Mouse (Mus musculus) liver, adult 2 months (tissue): Measurements from ENCODE around the gene Lrba. TPM values are rescaled to one million over a fixed set of nuclear protein-coding genes. Genes with fewer than 3 reads are reported as not detected.
A peak's percentile ranks its signal among the peaks of the same experiment; 100 is the strongest.

Experiments
- DNase-seq: peaks from one replicate; pipeline ENCODE4 v3.0.0-alpha.2; 2011; ENCODE audit warnings: low read depth, low spot score; ENCODE audit errors: extremely low read depth
- H3K27ac ChIP-seq: fragments of 200-500 bp; replicated peaks from 2 replicates; pipeline ENCODE4 v1.5.1; 2012; ENCODE audit warnings: low read depth, mild to moderate bottlenecking, control low read depth, inconsistent platforms, low read length; ENCODE audit not compliant: insufficient read depth
- H3K27me3 ChIP-seq: fragments of 200-500 bp; 2 replicates; pipeline ENCODE4 v1.6.1; 2012; ENCODE audit warnings: mild to moderate bottlenecking, moderate library complexity, low read length, inconsistent platforms; ENCODE audit not compliant: control insufficient read depth, insufficient read depth
- H3K36me3 ChIP-seq: fragments of 200-500 bp; 2 replicates; pipeline ENCODE4 v1.6.1; 2012; ENCODE audit warnings: low read length, inconsistent platforms; ENCODE audit not compliant: control insufficient read depth, insufficient read depth
- H3K4me1 ChIP-seq: fragments of 200-500 bp; 2 replicates; pipeline ENCODE4 v1.6.1; 2011; ENCODE audit warnings: low read length; ENCODE audit not compliant: control insufficient read depth, insufficient read depth
- H3K4me3 ChIP-seq: fragments of 200-500 bp; 2 replicates; pipeline ENCODE4 v1.5.1; 2011; ENCODE audit warnings: low read depth, mild to moderate bottlenecking, control low read depth, low read length, moderate library complexity; ENCODE audit not compliant: insufficient read depth
- H3K79me2 ChIP-seq: fragments of 200-500 bp; 2 replicates; pipeline ENCODE4 v1.6.1; 2012; ENCODE audit warnings: inconsistent platforms, mild to moderate bottlenecking, low read length, moderate library complexity; ENCODE audit not compliant: control insufficient read depth, insufficient read depth
- H3K9ac ChIP-seq: fragments of 200-500 bp; 2 replicates; pipeline ENCODE4 v1.6.1; 2012; ENCODE audit warnings: low read depth, mild to moderate bottlenecking, control low read depth, inconsistent platforms, low read length
- CTCF ChIP-seq: fragments of 200-500 bp; IDR thresholded peaks from 2 replicates; pipeline ENCODE4 v1.5.1; 2011; ENCODE audit warnings: low read depth, low read length, control low read depth
- POLR2A ChIP-seq: fragments of 200-500 bp; IDR thresholded peaks from 2 replicates; pipeline ENCODE4 v1.6.1; 2011; ENCODE audit warnings: low read length, control low read depth; ENCODE audit not compliant: insufficient read depth; ENCODE audit errors: extremely low read depth
- WGBS: fragments of 180-500 bp; shearing (Covaris S2); methylation state at CpG from one replicate; pipeline ENCODE4 v1.1.7; 2018; 5-methylcytosine and 5-hydroxymethylcytosine counted together
- polyA plus RNA-seq: library from polyadenylated mRNA; depleted of rRNA; stranded (reverse); fragments of >200 nt; gene quantifications from 2 replicates; pipeline ENCODE4 v1.2.3, GENCODE M21; 2012
- total RNA-seq: library from RNA; depleted of rRNA; stranded (reverse); fragments of >200 nt; gene quantifications from 2 replicates; pipeline ENCODE4 v1.2.3, GENCODE M21; 2014

Gene Lrba
- total and polyA plus RNA-seq, 2 experiments: 8.4 to 26.1 TPM

DNA sequence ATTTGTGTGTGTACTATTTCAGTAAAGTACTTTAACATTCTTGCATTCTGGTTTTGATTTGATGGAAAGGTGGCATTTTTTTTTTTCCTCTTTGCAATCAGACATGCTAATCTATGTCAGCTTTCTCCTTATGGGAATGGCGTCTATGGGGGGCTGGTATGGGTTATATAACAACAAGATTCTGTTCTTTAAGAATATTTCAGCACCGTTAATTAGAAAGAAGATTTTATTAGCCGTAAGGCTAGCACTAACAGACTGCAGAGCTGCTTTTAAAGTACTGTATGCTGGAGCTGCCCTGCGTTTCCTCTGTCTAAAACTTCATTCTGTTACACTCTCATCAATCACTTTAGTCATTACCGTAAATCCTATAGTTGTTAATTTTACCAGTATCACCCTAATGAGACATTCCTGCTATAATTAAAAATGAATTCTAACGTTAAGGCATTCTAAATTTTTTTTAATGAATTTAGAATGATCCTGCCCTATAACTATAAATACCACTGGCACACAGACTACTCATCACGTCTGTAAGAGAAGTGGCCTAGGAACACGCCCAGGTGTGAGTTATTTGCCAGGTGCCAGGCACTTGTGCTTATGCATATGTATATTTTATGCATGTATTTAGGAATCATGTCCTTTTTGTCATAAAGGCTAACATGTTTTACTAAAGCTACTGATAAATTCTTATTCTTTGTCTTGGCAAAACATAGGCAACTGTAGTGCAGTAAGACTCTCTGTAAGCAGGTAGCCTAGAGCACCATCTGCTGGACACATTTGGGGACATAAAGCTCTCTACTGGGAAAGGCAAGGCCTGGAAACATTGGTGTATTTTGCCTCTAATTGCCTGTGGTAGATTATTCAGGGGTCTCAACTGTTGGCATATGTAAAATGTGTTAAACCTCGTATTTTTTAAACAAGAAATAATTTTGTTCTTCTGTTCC, 536.9 kb downstream of the Lrba start:
- H3K79me2 ChIP-seq: no peaks in the 10 kb centered on the region
- TF ChIP-seq CTCF (peak; percentile 36), POLR2A (no peak)
- no peaks in the 10 kb centered on the region for H3K4me1 ChIP-seq
- DNase-seq: peak; percentile 27
- no peak overlapping the region for H3K27ac ChIP-seq
- H3K9ac ChIP-seq: no peak overlapping the region
- no peaks in the 10 kb centered on the region for H3K27me3 ChIP-seq
- H3K4me3 ChIP-seq: no peak overlapping the region
- WGBS: 82% methylated on average over 9 of the region's 9 CpGs
- no peaks in the 10 kb centered on the region; the same call in 1 of the 2 replicates for H3K36me3 ChIP-seq

DNA sequence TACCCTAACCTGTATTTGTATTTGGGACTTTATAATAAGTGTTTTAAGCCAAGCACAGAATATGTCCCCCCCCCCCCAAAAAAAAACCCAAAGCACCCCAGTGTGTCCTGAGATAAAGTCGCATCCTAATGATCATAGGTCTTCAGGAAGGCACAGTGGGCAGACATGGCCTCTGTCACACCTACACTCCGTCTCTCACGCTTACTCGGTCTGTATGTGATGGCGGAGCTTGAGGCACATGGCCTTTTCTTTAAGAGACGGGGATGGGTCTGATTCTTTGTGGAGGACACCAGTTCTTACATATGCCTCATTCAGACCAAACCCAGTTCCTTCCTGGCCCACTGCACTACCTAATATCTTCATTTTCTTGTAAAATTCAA, 537.5 kb downstream of the Lrba start:
- Histone ChIP-seq H3K4me3 (no peak overlapping the region), H3K79me2 (no peaks in the 10 kb centered on the region), H3K9ac (no peak overlapping the region), H3K4me1 (no peaks in the 10 kb centered on the region), H3K27me3 (no peaks in the 10 kb centered on the region), H3K36me3 (no peaks in the 10 kb centered on the region), H3K27ac (no peak overlapping the region)
- WGBS: 97% methylated on average over 6 of the region's 6 CpGs
- DNase-seq: no peak
- no peak for TF ChIP-seq CTCF
- TF ChIP-seq POLR2A: no peak

DNA sequence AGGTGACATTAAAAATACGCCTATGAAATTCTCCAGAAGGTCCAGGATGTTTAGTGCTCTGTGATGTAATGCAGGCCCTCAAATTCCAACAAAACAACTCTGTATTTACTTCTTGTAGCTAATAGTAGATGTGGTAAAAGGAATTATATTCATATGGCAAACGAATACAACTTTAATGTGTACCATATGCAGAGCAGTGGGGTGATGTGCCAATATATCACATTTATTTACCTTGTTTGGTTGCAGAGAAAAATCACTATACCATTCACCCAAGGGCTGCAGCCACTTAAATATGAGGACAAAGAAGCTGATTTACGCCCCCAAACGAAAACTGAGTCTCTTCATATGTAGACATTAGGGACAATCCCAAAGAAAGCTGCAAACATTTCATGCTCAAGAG, 538.0 kb downstream of the Lrba start:
- Histone ChIP-seq H3K27me3 (no peaks in the 10 kb centered on the region), H3K4me1 (no peaks in the 10 kb centered on the region), H3K79me2 (no peaks in the 10 kb centered on the region), H3K9ac (no peak overlapping the region), H3K27ac (no peak overlapping the region), H3K4me3 (no peak overlapping the region), H3K36me3 (no peaks in the 10 kb centered on the region)
- no peak for DNase-seq
- 99% methylated on average over 4 of the region's 4 CpGs for WGBS
- TF ChIP-seq CTCF (no peak), POLR2A (no peak)

DNA sequence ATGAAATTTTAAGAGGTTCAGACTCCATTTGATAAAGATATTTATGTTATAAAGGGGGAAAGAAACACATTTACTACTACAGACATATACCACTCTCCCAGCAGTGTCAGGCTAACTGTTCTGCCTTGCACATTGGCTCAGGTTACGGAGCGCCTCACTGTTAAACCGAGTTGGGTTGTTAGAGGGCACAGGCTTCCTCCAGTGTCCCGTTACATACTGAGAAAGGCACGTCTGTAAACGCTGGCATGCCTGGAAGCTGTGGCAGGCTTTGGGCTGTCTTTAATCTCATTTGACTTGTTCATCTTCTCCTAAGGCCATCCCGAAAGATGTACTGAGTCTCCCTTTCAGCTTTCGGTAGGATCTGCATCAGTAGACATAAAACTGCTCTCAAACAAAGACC, 544.1 kb downstream of the Lrba start:
- TF ChIP-seq CTCF: no peak
- TF ChIP-seq POLR2A: no peak
- no peaks in the 10 kb centered on the region for H3K27me3 ChIP-seq
- H3K36me3 ChIP-seq: no peaks in the 10 kb centered on the region
- no peak overlapping the region for H3K9ac ChIP-seq
- no peaks in the 10 kb centered on the region for H3K79me2 ChIP-seq
- no peaks in the 10 kb centered on the region for H3K4me1 ChIP-seq
- 79% methylated on average over 8 of the region's 8 CpGs for WGBS
- DNase-seq: no peak
- no peak overlapping the region for H3K4me3 ChIP-seq
- no peak overlapping the region for H3K27ac ChIP-seq

DNA sequence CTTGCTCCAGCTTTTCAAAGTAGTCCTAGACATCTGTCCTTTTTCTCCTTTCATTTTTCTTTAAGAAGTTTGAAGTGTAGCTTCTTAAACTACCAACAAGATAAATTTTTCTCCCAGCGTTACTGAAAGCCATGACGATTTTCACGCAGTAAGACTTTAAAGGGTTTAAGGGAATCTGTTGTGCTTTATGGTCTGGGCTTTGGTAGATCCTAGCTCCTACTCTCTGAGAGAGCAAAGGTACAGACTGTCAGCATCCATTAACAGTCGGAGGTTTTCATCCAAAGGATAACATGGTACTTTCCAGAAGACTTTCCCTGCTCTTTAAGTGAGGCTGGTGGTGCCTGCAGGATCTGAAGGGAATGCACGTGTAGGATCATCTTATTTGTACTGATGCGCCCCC, 544.5 kb downstream of the Lrba start:
- no peak overlapping the region for H3K4me3 ChIP-seq
- DNase-seq: no peak
- H3K4me1 ChIP-seq: no peaks in the 10 kb centered on the region
- no peak overlapping the region for H3K9ac ChIP-seq
- WGBS: 94% methylated on average over 6 of the region's 6 CpGs
- no peaks in the 10 kb centered on the region for H3K36me3 ChIP-seq
- no peak overlapping the region for H3K27ac ChIP-seq
- TF ChIP-seq CTCF (no peak), POLR2A (no peak)
- H3K27me3 ChIP-seq: no peaks in the 10 kb centered on the region
- H3K79me2 ChIP-seq: no peaks in the 10 kb centered on the region
